Mouse (Mus musculus) ovary, adult 18-20 months (tissue): ENCODE measurements around the gene Rsbn1.

Experiments used
- DNase-seq: peaks from one replicate; pipeline ENCODE4 v3.0.0; 2022; ENCODE audit warnings: low spot score, mixed read lengths

The Rsbn1 gene

DNA sequence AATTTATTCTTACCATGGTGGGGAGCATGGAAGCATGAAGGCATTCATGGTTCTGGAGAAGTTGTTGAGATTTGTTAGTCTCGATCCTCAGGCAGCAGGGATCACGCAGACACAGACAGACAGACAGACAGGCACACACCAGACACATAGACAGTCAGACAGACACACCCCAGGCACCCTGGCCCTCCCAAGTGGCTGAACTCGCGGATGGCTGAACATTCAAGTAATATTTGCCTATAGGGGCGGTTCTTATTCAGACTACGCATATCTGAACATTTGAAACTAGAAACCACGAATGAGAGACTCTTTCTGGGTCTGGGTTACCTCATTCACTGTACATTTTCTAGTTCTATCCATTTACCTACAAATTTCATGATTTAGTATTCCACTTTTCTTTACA lies 34.7 kb downstream of the Rsbn1 start:
- no peak for DNase-seq

DNA sequence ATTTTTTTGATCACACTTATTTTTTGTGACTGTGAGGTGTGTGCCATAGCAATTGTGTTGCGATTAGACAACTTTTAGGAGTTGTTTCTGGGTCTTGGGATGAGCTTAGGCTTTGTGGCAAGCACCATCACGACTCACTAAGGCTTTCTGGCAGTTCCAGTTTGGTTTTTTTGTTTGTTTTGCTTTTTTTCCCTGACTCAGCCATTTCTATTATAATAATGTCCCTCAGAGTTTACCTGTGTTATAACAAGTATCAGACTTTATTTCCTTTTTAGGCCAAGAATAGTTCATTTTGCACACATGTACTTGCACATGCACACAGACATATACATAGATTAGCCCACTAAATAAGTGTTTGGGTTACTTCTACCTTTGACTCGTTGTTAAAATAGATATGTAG lies 46.7 kb downstream of the Rsbn1 start:
- DNase-seq, result no peak

DNA sequence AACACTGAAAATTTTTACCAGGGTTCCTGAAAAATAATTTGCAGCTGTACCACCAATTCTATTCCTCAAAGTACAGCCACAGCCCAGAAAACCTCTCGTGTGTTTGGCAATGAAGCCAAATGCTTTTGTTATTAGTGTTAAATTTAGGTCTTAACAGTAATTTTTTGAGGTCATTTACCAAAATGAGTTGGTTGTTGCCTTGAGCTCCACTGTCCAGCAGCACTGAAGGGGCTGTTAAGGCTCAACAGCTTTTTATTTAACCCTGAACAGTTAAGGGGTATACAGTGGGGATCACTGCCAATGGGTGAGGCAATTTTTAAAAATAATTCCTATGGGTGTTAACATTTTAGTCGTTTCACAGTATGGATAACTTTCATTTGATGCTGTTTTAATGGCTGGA lies 53.3 kb downstream of the Rsbn1 start:
- no peak for DNase-seq

DNA sequence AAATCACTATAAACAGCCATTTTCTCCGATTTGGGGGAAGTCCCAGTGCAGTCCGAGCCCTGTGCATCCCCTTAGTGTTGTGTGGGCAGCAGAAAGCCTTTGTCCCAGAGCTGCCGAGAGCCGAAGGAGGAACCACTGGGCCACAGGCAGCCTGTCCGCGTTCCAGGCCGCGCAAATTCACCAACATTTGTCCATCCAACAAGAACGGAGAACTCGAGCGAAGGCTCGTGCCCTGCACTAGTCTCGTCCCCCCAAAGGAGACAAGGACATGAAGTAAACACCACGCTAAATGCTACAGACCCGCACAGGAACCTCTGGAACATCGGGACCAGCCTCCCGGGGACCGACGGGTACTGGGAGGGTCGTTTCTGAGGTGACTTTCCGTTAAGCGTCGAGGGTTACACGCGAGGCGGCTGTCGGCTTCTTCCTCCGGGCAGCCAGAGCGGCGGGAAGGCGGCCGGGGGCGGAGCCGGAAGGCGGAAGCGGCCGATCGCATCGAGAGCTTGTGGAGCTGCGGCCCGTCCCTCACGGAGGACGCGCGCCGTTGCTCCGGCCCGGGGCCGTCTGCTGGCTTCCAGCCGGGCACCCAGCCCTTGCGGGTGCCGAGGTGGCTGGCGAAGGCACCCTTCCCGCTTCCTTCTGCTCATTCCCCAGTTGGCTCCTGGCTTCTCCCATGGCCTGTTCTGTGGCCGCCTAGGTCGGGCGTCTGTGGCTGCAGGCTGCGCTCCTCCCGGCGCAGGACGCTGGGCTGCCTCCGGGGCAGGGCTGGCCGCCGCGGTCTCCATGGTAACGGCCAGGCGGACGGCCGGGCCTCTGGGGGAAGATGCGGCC lies 54.2 kb downstream of the Rsbn1 start, which contains the start of gene Phtf1:
Gene Phtf1 (plus strand): TSS at position 250 of the 831 bp plus-strand sequence.
- DNase-seq, result peak; percentile 76

DNA sequence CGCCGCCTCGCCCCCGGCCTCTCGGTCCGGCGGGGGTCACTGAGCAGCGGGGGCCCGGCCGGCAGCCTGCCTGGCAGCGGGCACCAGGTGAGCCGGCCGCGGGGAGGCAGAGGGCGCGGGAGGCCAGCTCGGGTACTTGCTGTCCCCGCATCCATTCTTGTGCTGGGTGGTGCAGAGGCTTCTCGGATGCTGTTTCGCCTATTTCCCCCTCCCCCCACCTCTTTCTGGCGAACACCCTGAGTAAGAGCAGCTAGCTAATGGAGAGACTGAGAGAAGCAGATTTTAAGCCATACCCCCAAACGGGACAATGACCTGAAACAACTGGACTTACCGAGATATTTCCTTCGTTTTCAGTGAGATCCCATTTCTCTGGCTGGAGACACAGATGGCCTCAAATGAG lies 54.8 kb downstream of the Rsbn1 start:
- DNase-seq, result no peak

DNA sequence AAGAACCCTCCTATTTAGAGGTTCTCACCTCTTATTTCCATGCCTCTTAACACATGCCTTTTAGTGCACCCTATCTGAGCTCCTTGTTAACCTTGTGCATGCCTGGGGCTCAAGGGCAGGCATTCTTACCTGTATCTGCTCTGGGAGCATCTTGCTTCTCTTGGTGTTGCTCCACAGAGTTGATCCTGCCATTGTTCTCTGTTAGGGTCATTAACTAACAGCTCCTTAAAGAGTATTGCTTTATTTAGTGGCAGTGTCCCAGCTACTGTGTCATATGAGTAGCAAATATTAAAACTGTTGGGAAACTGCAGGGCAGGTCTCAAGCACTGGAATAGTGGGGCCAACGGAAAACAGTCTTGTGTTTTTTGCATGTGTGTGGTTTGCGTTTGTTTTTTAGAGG lies 57.2 kb downstream of the Rsbn1 start:
- DNase-seq, result no peak

DNA sequence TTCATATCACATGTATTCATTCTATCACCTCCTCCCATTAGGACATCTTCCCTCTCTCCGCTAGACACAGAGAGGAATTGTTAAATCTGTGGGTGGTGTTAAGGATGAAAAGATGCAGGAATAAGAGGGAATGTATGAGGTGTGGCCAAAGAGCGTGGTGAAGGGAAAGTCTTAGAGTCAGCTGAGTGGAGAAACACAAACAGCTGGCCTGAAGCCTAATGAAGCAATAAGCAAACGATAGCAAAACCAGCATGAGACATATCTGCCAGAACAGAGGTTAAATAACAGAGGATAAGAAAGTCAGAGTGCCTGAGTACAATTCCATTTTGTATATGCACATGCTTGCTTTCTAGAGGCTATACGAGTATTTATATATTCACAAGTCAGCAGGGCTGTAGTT lies 70.6 kb downstream of the Rsbn1 start:
- no peak for DNase-seq

DNA sequence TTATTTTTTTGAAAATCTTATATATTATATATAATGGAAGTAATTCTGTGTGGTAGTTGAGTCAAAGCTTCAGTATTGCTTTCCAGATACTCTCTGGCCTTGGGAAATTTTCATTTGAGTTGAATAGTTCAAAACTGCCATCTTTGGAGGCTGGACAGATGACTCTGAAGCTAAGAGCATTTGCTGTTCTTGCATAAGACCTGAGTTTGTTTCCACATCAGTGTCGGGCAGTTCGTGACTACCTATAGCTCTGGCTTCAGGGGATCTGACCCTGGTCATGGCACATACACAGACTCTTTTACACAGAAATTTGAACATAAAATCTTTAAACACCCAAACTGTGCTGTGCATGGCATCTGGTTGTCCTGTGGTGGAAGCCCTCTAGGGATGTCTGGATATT lies 71.3 kb downstream of the Rsbn1 start:
- no peak for DNase-seq

DNA sequence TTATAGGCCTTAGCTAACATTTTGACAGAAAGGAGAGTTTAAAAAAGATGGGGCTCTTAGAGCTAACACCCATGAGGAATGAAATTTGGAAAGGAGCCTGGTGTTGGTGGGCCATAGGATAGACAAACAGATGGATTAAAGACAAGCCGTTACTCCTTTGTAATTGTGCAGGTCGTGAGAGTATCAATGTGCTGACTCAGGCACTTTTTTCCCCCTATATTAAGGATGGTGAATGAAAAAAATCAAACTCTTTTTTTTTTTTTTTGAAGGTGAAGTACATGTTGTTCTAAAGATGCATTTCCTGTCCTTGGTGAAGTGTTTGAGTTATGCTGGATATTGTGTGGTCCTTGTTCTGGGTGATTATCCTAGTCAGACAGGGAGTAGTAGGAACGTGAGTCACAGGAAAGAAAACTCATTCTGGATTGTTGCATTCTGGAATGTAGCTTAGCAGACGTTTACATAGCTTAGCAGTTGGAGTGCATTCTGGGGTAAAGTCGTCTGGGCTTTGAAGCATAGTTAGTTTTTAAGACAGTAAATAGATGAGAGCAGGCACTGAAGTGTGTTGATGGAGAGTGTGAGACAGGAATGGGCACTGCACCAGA lies 74.0 kb downstream of the Rsbn1 start:
- no peak for DNase-seq

DNA sequence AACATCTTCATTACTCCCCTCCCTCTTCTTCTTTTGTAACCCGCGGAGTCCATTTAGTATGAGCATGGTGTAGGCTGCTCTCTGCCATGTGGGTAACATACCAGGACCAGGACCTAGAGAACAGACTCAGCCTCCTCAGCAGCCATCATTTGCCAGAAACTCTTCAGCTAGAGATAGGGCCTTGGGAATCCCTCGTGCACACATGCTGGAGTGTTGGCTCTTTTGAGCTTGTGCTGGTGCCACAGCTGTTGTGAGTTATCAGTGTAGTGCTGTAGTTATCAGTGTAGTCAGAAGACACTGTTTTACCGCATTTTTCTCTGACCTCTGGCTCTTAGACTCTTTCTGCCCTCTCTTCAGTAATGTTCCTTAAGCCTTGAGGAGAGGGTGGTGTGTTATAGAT lies 75.4 kb downstream of the Rsbn1 start:
- DNase-seq, result no peak

DNA sequence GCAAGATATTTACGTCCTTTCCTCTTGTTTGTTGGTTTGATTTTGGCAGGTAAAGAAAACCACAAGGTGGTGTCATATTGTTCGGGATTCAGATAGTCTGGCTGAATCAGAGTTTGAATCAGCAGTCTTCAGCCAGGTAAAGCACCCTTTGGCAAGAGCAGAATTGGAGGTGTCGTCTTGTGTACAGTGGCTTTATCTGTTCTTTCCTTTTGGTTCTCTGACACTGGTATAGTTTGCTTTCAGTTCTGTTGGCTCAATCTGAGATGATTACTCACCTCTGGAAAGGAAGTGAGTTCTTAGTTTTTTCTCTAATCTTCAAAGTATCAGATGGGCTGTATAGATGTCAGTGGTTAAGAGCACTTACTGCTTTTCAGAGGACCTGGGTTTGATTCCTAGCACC lies 77.4 kb downstream of the Rsbn1 start:
- no peak for DNase-seq

DNA sequence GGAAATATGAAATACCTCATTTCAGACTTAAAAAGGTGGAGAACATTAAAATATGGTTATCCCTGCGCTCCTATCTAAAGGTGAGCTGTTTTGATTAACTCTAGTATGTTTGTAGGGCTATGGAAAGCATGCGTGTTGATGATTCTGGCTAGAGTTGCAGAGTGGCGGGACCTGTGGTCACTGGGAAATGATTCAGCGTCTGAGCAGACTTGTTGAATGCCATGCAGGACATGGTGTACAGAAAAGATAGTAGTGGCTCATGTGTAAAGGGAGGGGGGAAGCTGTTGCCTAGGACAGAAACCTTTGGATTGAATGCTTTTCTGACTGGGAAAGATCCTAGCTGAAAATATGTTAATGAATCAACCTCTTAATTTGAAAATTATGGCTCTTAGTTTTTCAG lies 84.8 kb downstream of the Rsbn1 start:
- DNase-seq, result no peak

DNA sequence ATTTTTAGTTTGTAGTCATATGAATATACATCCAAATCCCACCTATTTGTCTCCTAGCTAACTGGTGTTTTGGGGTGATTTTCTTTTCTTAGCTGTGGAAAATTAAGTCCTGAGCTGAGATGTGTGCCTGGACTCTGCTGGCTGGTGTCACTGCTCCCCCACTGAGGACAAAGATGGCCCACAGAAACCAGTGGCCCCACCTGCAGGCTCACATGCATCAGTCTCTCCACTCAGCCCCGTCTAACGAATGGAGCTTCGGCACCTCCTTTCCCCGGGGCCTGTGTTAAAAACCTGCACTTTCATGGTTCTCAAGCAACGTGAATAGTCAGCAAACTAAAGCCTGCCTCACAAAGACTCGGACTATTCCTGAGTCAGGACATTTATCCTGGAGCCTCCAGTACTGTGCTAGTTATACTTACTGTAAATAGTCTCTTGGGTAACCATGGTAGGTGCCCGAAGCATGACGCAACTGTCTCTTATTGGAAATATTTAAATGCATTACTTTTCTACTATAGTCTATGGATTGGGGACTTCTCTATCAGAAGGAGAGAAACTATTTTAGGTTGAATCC lies 93.1 kb downstream of the Rsbn1 start:
- no peak for DNase-seq

DNA sequence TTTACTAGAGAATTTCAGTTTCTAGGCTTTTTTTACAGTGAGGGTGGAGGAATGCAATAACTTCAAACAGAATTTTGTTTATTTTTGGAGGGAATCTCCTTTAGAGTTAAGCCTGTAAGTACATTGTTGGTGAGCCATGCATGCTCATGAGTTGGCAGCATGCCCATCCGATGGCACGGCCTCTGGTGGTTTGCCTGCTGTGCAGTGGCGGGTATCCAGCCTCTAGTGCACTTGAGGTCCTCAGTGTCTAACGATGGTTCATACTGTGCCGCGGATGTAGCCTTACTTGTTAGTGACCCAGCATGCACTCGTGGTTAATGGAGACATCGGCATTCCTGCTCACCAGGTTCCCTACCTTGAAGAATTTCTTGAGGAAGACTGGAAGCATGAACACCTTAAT lies 93.6 kb downstream of the Rsbn1 start:
- DNase-seq, result no peak

DNA sequence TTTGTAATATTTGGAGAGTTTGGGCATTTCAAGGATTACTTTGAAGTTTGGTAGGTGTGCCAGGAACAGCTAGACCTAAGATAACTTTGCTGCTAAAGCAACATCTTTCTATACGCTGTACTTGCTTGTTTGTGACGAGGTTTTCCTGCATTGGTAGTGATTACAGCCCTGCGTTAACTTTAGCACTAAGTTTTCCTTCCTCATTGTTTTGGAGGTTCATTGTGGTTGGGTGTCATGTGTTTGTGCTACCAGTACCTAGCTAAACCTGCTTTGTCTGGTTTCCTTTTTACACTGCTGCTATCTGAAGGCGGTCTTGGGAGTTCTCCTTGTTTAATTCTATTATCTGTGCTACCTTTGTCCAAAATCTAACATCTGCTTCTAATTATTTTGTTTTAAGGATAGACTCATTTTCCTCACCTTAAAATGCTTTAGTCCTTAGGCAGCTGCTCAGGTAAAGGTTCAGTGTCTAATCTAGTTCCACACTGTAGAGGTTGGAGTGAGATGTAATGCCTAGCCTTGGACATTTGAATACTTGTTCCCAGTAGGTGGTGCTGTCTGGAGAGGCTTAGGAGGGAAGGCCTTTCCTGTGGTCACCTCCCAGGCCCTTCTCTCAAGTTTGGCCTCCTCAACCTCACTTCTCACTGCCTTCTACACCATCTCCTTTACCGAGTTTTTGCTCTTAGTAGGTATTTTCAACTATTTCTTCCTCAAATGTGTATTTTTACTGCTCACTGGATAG lies 96.2 kb downstream of the Rsbn1 start:
- no peak for DNase-seq

DNA sequence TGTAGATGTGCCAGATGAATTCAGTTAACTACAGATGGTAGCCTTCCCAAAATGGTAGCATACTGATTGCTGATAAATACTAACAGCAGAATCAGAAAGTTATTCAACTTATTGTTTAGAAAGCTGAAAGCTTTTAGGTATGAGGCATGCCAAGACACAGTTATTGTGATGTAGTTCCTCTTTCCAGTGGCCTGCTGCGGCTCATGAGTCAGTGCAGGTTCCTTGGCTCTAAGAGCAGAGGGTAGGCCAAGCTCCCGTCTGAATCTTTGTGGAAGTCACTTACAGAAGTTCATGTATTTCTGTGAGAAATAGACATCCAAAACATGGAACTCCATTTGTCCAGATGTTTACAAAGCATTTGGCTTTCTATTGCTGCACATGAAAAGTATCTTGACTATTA lies 98.1 kb downstream of the Rsbn1 start:
- DNase-seq, result no peak
